Mouse (Mus musculus): ENCODE data around the gene Sfpq.

Sfpq gene

DNA sequence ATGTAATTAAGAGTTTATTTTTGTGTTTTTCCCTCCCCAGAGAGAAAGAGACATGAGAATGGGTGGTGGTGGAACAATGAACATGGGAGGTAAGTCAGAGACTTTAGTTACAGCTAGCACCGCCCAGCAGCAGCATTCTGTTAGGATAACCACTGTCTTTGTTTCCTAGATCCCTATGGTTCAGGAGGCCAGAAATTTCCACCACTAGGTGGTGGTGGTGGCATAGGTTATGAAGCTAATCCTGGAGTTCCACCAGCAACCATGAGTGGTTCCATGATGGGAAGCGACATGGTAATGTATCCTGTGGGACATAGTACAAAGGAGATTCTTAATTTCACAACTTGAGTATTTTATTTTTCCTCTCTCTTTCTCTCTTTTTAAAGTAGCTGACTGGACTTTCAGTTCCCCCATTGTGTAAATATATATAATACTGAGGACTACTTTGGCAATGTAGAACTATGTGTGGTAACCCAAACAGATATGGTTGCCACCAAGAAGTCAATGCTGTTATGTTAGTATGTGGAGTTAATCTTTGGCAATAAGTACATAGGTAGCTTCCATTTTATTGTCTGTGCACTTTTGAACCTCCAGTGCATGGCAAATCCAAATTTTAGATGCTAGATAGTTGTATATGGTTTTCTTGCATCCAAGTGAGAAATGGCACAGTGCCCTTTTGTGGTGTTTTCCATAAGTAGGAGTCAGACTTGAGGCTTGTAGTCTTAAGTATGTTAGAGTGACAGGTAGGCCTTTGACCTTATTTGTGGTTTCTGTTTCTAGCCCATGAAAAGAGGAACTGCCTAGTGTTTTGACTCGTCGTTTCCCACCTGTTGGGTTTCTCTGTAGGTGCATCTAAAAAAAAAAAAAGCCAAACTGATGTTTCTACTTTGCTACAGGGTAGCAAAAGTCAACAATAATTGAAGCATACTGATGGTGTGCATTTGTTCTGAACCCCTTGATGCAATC, 6.4 kb downstream of the Sfpq start:
- no peak for DNase-seq (ENCODE audit: low spot score in 2 of 2)

- no peak for DNase-seq (ENCODE audit: low spot score in 2 of 2)
Observed at GRCm38 (mm10) chr4:127037158-127037557, 16.0 kb downstream of the Sfpq start.

GRCm38 (mm10) chr4:127037908-127038827, 17.0 kb downstream of the Sfpq start:
- DNase-seq (ENCODE audit: low spot score in 2 of 2), result no peak

DNA sequence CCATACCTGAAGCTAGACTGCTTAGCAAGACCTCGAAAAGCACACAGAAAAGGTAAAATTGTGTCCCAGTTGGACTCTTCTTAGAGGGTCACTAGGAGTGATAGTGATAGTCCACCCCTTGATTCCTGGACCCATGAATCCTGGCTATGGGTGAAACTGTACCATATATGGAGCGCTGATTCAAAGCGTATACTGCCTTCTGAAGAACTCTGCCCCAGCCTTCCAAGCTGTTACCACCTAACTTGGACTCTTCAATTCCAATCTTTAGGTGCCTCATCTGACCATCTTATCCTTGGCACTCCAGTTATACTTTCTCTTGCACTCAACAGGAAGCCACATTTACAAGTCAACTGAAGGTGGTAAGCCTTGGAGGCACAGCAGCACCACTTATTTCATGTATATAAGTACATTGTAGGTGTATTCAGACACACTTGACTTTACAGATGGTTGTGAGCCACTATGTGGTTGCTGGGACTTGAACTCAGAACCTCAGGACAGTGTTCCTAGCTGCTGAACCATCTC, 17.8 kb downstream of the Sfpq start:
- DNase-seq (ENCODE audit: low spot score in 2 of 2), result no peak

DNA sequence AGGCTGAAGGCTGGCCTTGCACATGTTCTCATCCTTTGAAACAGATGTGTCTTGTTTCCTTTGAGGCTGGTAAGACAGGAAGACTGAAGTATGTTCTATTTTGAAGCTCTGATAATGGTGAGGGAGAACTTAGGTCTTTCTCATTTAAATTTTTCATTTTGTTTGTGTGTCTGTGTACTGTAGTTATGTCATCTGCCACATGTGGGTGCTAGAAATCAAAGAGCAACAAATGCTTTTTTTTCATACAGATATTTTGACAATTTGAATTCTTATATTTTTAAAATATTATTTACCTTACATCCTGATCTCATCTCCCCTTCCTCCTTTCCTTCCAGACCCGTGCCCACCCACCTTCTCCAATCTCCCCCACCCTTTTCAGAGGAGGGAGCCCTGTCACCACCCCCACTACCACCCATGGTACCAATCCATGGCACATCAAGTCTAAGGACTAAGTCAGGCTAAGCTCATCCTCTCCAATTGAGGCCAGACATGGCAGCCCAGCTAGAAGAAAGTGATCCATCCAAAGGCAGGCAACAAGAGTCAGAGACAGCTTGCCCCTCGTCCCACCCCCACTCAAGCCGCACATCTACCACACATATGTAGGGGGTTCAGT, 18.9 kb downstream of the Sfpq start:
- DNase-seq (ENCODE audit: low spot score in 2 of 2), result no peak

- DNase-seq (ENCODE audit: low spot score in 2 of 2), result no peak
Observed at GRCm38 (mm10) chr4:127043540-127043939, 22.4 kb downstream of the Sfpq start.

DNA sequence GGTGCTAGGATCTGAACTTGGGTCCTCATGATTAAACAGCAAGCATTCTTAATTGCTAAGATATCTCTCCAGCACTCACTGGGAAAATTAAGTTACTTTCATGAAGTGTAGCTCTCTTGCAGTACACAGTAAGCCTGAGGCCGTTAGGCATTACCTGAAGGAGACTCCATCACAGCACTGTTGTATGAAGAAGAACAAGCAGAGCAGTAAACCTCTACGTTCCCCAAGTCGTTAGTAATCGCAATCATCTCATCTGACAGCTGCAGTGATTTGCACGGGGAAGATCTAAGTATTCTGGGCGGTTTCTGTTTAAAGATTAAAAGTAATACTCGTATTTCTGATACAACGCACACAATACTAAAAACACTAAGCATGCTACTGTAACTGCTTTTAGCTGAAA, 30.0 kb downstream of the Sfpq start:
- no peak for DNase-seq (ENCODE audit: low spot score in 2 of 2)

DNA sequence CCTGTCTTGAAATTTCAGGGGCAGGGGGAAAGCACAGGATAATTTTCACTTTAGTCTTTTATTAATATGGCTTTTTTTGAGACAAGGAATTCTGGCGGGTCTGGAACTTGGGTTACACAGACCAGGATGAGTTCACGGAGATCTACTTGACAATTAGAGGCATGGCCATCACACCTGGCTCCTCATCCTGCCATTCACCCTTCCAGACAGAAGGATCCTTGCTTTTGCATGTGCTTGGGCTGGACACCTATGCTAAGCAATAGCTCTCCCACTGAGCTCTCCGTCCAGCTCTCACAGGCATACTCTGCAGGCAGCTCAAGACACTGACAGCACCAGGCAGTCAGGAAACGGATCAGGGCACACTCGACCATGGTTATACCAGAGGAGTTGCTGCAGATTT, 31.9 kb downstream of the Sfpq start:
- DNase-seq (ENCODE audit: low spot score in 2 of 2), result no peak

GRCm38 (mm10) chr4:127054522-127055198, 33.5 kb downstream of the Sfpq start:
- no peak for DNase-seq (ENCODE audit: low spot score in 2 of 2)

GRCm38 (mm10) chr4:127060585-127061290, 39.6 kb downstream of the Sfpq start, which contains the start of gene Zmym1:
Gene Zmym1, minus strand, starts transcription at chr4:127061152.
- DNase-seq (ENCODE audit: low spot score in 2 of 2), result peak; percentile 77 to 80

DNA sequence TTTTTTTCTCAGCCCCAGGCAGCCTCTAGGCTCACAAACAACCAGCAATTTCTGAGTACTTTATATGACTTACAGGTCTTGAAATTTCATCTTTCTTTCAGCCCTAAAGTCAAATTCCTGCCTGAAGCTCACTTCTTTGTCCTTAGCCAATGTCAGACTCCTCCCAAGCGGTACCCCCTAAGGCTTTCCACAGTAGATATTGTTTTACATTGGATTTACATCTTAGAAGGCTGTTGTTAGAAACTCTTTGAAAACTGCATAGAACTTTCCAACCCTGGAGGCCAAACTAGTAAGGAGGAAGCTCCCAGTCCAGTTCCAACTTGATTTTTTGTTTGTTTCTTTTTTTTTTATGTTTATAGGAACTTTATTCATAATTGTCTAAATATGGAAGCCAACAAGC, 42.9 kb downstream of the Sfpq start:
- DNase-seq (ENCODE audit: low spot score in 2 of 2), result no peak

- DNase-seq (ENCODE audit: low spot score in 2 of 2), result no peak
Observed at GRCm38 (mm10) chr4:127074915-127075314, 53.8 kb downstream of the Sfpq start.

DNA sequence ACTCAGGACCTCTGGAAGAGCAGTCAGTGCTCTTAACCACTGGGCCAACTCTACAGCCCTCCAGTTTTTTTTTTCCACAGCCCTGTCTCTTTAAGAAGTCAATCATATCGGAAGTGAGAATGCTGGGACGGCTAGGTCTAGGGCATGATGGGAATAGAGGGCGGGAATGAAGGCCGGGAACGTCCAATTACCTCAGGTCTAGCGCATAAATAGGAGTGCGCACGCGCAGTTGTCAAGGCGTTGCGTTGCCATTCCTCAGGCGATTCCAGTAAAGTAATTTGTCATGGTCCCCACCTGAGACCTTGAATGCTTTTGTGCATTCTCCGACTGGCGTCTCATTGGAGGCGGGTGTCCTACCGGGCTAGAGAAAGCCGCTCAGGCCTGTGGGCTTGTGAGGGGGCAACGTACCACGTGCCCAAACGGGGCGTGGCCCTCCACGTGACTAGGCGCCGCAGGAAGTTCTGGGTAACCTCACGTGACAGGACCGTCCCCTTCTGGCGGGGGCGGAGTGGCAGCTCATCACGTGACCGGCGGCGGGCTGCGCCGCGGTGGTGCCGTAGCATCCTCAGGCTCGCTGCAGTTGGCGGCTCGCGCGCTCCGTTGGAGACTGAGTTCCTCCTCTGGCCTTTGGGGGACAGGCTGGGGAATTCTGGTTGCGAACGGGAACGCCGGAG, 55.9 kb downstream of the Sfpq start, which contains the start of gene Zmym6:
Gene Zmym6 (plus strand): TSS at position 509 of the 674 bp plus-strand sequence.
- peak; percentile 95 for DNase-seq (ENCODE audit: low spot score in 2 of 2)

- DNase-seq (ENCODE audit: low spot score in 2 of 2), result no peak
Observed at GRCm38 (mm10) chr4:127080806-127081205, 59.7 kb downstream of the Sfpq start.

DNA sequence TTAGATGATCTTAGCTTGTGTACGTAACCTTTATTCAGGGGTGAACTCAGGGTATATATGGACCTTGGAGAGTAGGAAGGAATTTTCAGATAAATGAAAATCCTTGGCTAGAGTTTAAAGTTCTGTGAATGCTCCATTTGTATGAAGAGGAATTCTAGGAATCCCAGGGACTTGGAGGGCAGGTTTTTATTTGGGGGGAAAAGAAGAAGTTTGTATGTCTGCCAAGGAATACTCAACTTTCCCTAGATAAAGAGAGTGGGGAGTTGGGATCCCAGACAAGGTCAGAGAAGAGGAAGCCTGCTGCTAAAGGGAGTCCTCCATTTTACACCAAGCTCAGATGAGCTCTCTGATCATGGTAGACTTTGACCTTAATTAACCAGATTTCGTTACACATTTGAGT, 62.0 kb downstream of the Sfpq start:
- no peak for DNase-seq (ENCODE audit: low spot score in 2 of 2)

DNA sequence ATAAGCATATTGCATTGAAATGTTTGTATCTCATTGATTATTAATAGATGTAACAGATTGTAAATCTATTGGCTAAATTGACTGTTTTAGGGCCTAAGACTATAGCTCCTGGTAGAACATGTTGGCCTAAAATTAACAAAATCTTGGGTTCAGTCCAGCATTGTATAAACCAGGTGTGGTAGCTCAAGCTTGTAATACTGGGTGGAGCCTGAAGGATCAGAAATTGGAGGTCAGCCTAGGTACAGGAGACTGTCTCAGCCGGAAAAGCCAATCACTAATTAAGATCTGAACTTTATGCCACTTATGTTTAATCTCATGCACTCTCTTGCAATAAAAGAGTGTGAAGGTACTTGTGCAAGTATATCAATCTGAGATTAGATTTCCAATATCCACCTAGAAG, 64.6 kb downstream of the Sfpq start:
- no peak for DNase-seq (ENCODE audit: low spot score in 2 of 2)
